Mouse (Mus musculus): ENCODE measurements at regions not wholly inside any gene's neighbourhood (a gene's known extent, or its start where the extent isn't known, plus 50 kb on each side); places are given as distances from the start of the nearest gene placed in this dataset.

DNA sequence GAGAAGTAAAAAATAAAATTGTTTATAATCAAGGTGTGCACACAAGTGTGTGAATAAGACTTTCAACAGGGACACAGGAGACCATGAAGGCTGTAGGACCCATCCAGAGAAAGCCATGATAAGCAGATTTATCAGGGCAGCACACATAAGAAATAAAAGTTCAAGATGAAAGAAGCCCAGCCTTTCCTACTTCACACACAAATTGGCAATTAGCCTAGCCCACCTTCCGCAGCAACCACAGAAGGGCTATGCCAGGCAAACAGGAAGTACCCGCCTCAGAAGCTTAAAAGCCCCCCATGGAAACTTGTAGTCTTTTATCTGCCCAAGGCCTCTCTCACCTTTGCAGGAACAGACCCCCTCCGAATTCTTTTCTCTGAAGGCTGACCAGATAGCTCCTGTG, 77.5 kb upstream of the Eomes start:
- no peak for TF ChIP-seq TCF3 (IDR thresholded peaks at IDR 0.05; ENCODE audit: insufficient read length, low read depth)
- TF ChIP-seq POLR2A (IDR thresholded peaks at IDR 0.05; ENCODE audit: insufficient read length, low read depth), result no peak
- TF ChIP-seq TCF12 (IDR thresholded peaks at IDR 0.05; ENCODE audit: insufficient read depth, poor library complexity, severe bottlenecking), result no peak
- TF ChIP-seq E2F4 (IDR thresholded peaks at IDR 0.05; ENCODE audit: insufficient read depth), result no peak
- no peak for TF ChIP-seq MAX (IDR thresholded peaks at IDR 0.05; ENCODE audit: low read depth)
- no peak for TF ChIP-seq REST (IDR thresholded peaks at IDR 0.05; ENCODE audit: insufficient read depth, insufficient read length)
- no peak for TF ChIP-seq USF1 (IDR thresholded peaks at IDR 0.05; ENCODE audit: low read depth)

All from myocyte (in vitro differentiated cells).